Mouse (Mus musculus) CD4-positive, CD25-positive, alpha-beta regulatory T cell, adult 2 months (primary cell): ENCODE results near the gene Nubp2.

ENCODE experiments used
- DNase-seq: peaks from one replicate; pipeline ENCODE4 v3.0.0-alpha.2; 2012; ENCODE audit warnings: low read depth, low spot score

The Nubp2 gene

GRCm38 (mm10) chr17:24886134-24886931 is at the start of gene Nubp2, which contains the start of gene Spsb3:
Gene Nubp2 (minus strand): TSS chr17:24886349.
Gene Spsb3 (plus strand): TSS chr17:24886643.
- DNase-seq = peak; percentile 98

GRCm38 (mm10) chr17:24935666-24936065 is 49.5 kb upstream of the Nubp2 start:
- DNase-seq = no peak

GRCm38 (mm10) chr17:24934926-24935325 is 48.8 kb upstream of the Nubp2 start:
- DNase-seq = no peak

- DNase-seq = no peak
Observed at GRCm38 (mm10) chr17:24933163-24933562, 47.0 kb upstream of the Nubp2 start.

- no peak for DNase-seq
Observed at GRCm38 (mm10) chr17:24932431-24932830, 46.3 kb upstream of the Nubp2 start.

GRCm38 (mm10) chr17:24929506-24929905 is 43.4 kb upstream of the Nubp2 start:
- DNase-seq = no peak

- DNase-seq = no peak
Observed at GRCm38 (mm10) chr17:24923246-24923645, 37.1 kb upstream of the Nubp2 start.

- no peak for DNase-seq
Observed at GRCm38 (mm10) chr17:24913984-24914383, 27.8 kb upstream of the Nubp2 start.

- no peak for DNase-seq
Observed at GRCm38 (mm10) chr17:24907591-24907990, 21.4 kb upstream of the Nubp2 start.

GRCm38 (mm10) chr17:24903767-24904166 is 17.6 kb upstream of the Nubp2 start:
- DNase-seq = no peak

- peak; percentile 33 for DNase-seq
Observed at GRCm38 (mm10) chr17:24902671-24903474, 16.7 kb upstream of the Nubp2 start.

- no peak for DNase-seq
Observed at GRCm38 (mm10) chr17:24902124-24902523, 16.0 kb upstream of the Nubp2 start.

- DNase-seq = no peak
Observed at GRCm38 (mm10) chr17:24900014-24900413, 13.9 kb upstream of the Nubp2 start.

- no peak for DNase-seq
Observed at GRCm38 (mm10) chr17:24899153-24899552, 13.0 kb upstream of the Nubp2 start.

- no peak for DNase-seq
Observed at GRCm38 (mm10) chr17:24898041-24898854, 12.1 kb upstream of the Nubp2 start.

GRCm38 (mm10) chr17:24897600-24897999 is 11.5 kb upstream of the Nubp2 start:
- DNase-seq = no peak

GRCm38 (mm10) chr17:24896993-24897269 is 10.8 kb upstream of the Nubp2 start:
- no peak for DNase-seq

GRCm38 (mm10) chr17:24896241-24896992 is 10.3 kb upstream of the Nubp2 start, which contains the start of gene Nme3:
Gene Nme3 (plus strand): TSS chr17:24896500.
- DNase-seq = peak; percentile 80

GRCm38 (mm10) chr17:24895571-24896240 is 9.6 kb upstream of the Nubp2 start:
- no peak for DNase-seq

GRCm38 (mm10) chr17:24894995-24895547 is 8.9 kb upstream of the Nubp2 start, which contains the start of the genes Eme2 and Mrps34:
Gene Eme2 (minus strand): TSS chr17:24895087.
Gene Mrps34 (plus strand): TSS chr17:24895116.
- DNase-seq = peak; percentile 85
